28 mouse cellular contexts compared by ENCODE assay signal in genomic region chr1:12615303-12615702, GRCm38 (mm10).
"Had no signal": no experiment of that assay in that cellular context is flagged by ENCODE, and none has a peak within 500 bp of the region (broad histone marks: within the 10 kb centered on the region; RNA-seq: fewer than 3 reads in every experiment).

No protein-coding gene starts in this region.

- H3K27me3 ChIP-seq: heart, embryonic 12.5 days; hindbrain, embryonic 12.5 days; intestine, embryonic 15.5 days; liver, embryonic 13.5 days; liver, embryonic 15.5 days had no signal

- H3K9me3 ChIP-seq: heart, embryonic 10.5 days; heart, embryonic 12.5 days; hindbrain, embryonic 10.5 days; hindbrain, embryonic 12.5 days; intestine, embryonic 15.5 days; liver, embryonic 13.5 days; liver, embryonic 15.5 days had no signal

- H3K9ac ChIP-seq: heart, embryonic 12.5 days; hindbrain, embryonic 12.5 days; hindbrain, embryonic 14.5 days; intestine, embryonic 15.5 days; liver, embryonic 13.5 days; liver, embryonic 15.5 days; liver, postnatal 0 days had no signal

- H3K27ac ChIP-seq: heart, adult 2 months; heart, embryonic 10.5 days; hindbrain, embryonic 10.5 days; hindbrain, embryonic 12.5 days; hindbrain, embryonic 14.5 days; intestine, embryonic 15.5 days; layer of hippocampus, adult 2 months; liver, embryonic 13.5 days; liver, embryonic 15.5 days had no signal

- H3K36me3 ChIP-seq: heart, embryonic 10.5 days; heart, embryonic 12.5 days; hindbrain, embryonic 10.5 days; hindbrain, embryonic 12.5 days; intestine, embryonic 15.5 days; liver, embryonic 13.5 days; liver, embryonic 15.5 days had no signal

- H3K4me2 ChIP-seq: heart, embryonic 12.5 days; hindbrain, embryonic 12.5 days; hindbrain, embryonic 14.5 days; intestine, embryonic 15.5 days; liver, embryonic 11.5 days; liver, embryonic 13.5 days; liver, embryonic 15.5 days had no signal

- DNase-seq: gastrocnemius, postnatal 14 days; gastrocnemius, postnatal 36 days; heart, adult 11 months; heart, adult 2 months; heart, postnatal 10 days; heart, postnatal 4 days; kidney, adult 18-20 months; kidney, adult 8-10 months; kidney, postnatal 10 days; kidney, postnatal 25 days; kidney, postnatal 4 days; layer of hippocampus, postnatal 36 days; left cerebral cortex, postnatal 4 days; liver; liver, embryonic 13.5 days; liver, postnatal 0 days had no signal

- ATAC-seq: hindbrain, embryonic 16.5 days; inflammation-experienced regulatory T-cells, adult 6 months; intestine, embryonic 15.5 days; intestine, postnatal 0 days; liver, postnatal 0 days had no signal

- H3K4me3 ChIP-seq: heart, adult 2 months; heart, embryonic 10.5 days; heart, embryonic 12.5 days; hindbrain, embryonic 10.5 days; hindbrain, embryonic 12.5 days; intestine, embryonic 15.5 days; layer of hippocampus, adult 2 months; liver, embryonic 13.5 days; liver, embryonic 15.5 days had no signal

- H3K4me1 ChIP-seq: hindbrain, embryonic 10.5 days; hindbrain, embryonic 12.5 days; intestine, embryonic 15.5 days; liver, embryonic 13.5 days; liver, embryonic 15.5 days had no signal
